30 mouse cellular contexts compared by ENCODE assay signal in the genomic region with DNA sequence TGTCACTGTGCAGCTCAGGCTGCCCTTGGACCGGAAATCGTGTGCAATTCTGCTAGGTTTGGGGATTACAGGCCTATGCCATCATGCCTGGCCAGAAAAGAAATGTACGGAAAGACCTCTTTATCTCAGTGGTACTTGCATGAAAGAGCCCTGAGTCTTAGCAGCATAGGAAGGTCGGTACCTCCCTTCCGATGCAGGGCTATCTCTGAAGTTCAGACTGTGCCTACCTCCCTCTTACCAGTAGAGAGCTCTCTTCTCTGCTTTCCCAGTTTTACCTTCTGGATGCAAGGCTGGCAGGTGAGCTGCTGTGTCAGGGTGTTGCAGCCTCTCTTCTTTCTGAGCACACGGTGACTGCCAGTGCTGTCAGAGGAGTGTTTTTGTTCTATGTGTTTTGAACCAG. TPM values are rescaled to one million over a fixed set of nuclear protein-coding genes. Genes with fewer than 3 reads are reported as not detected.
"Had no signal": no experiment of that assay in that cellular context is flagged by ENCODE, and none has a peak within 500 bp of the region (broad histone marks: within the 10 kb centered on the region; RNA-seq: fewer than 3 reads in every experiment).

No protein-coding gene starts in this region.

- DNase-seq: kidney, adult 11 months; kidney, adult 8-10 months; kidney, postnatal 14 days; kidney, postnatal 4 days; left cerebral cortex, postnatal 4 days; lung, adult 2 months; lung, postnatal 14 days; lung, postnatal 4 days; retina, postnatal 1 day; right cerebral cortex, postnatal 25 days; spleen, adult 18-20 months; thymus, postnatal 4 days had no signal

- H3K4me2 ChIP-seq: limb, embryonic 12.5 days; limb, embryonic 15.5 days; liver, embryonic 11.5 days; midbrain, embryonic 12.5 days; midbrain, embryonic 15.5 days; neural tube, embryonic 13.5 days; stomach, embryonic 15.5 days had no signal

- H3K4me1 ChIP-seq: limb, embryonic 12.5 days; limb, embryonic 15.5 days; midbrain, embryonic 12.5 days; midbrain, embryonic 15.5 days; neural tube, embryonic 13.5 days; stomach, embryonic 15.5 days had no signal

- ATAC-seq: midbrain, embryonic 15.5 days had no signal

- H3K4me3 ChIP-seq: limb, embryonic 12.5 days; limb, embryonic 15.5 days; megakaryocyte, embryonic 14.5 days; midbrain, embryonic 12.5 days; midbrain, embryonic 15.5 days; myocyte; neural tube, embryonic 13.5 days; stomach, embryonic 15.5 days had no signal

- H3K27me3 ChIP-seq: limb, embryonic 12.5 days; limb, embryonic 15.5 days; megakaryocyte, embryonic 14.5 days; midbrain, embryonic 12.5 days; midbrain, embryonic 15.5 days; neural tube, embryonic 13.5 days; stomach, embryonic 15.5 days had no signal

- H3K9me3 ChIP-seq: limb, embryonic 12.5 days; limb, embryonic 15.5 days; megakaryocyte, embryonic 14.5 days; midbrain, embryonic 12.5 days; midbrain, embryonic 15.5 days; neural tube, embryonic 13.5 days; stomach, embryonic 15.5 days had no signal

- H3K27ac ChIP-seq: limb, embryonic 12.5 days; limb, embryonic 15.5 days; midbrain, embryonic 12.5 days; midbrain, embryonic 15.5 days; neural tube, embryonic 13.5 days; stomach, embryonic 15.5 days had no signal

- H3K9ac ChIP-seq: limb, embryonic 12.5 days; limb, embryonic 15.5 days; midbrain, embryonic 12.5 days; midbrain, embryonic 15.5 days; neural tube, embryonic 13.5 days; stomach, embryonic 15.5 days had no signal

RNA-seq across cellular contexts. Expression of a gene that starts 38.9 kb away (rescaled TPM):
- total RNA-seq: layer of hippocampus, adult 18-20 months; layer of hippocampus, postnatal 14 days; left cerebral cortex, adult 8-10 months; left cerebral cortex, postnatal 14 days; left cerebral cortex, postnatal 4 days; monocyte, adult 5-6 weeks; neutrophil, adult 5-6 weeks had no signal
- polyA plus RNA-seq: kidney, embryonic 16.5 days; limb, embryonic 12.5 days; limb, embryonic 15.5 days; liver, embryonic 11.5 days; liver, embryonic 16.5 days; lung, adult 2 months; lung, embryonic 16.5 days; midbrain, embryonic 12.5 days; midbrain, embryonic 15.5 days; myocyte; neural tube, embryonic 13.5 days had no signal
